Mouse (Mus musculus) neural tube, embryonic 12.5 days (tissue): Measurements from ENCODE around the gene Chst5. TPM values are rescaled to one million over a fixed set of nuclear protein-coding genes. Genes with fewer than 3 reads are reported as not detected.
A peak's percentile ranks its signal among the peaks of the same experiment; 100 is the strongest.

Source experiments
- ATAC-seq: fragments of 200-750 bp; cut with Nextera tagmentation; 2 replicates; pipeline ENCODE4 v1.8.0; 2017; ENCODE audit warnings: low read depth, mild to moderate bottlenecking, moderate TSS enrichment, moderate library complexity; ENCODE audit not compliant: low FRiP score
- H3K27ac ChIP-seq: fragments of 300-500 bp; sonication (generic); 2 replicates; pipeline ENCODE4 v1.5.1; 2016
- H3K27me3 ChIP-seq: fragments of 300-500 bp; sonication (generic); replicated peaks from 2 replicates; pipeline ENCODE4 v1.6.1; 2016; ENCODE audit warnings: mild to moderate bottlenecking
- H3K36me3 ChIP-seq: fragments of 300-500 bp; sonication (generic); 2 replicates; pipeline ENCODE4 v1.6.1; 2016; ENCODE audit warnings: mild to moderate bottlenecking
- H3K4me1 ChIP-seq: fragments of 300-500 bp; sonication (generic); 2 replicates; pipeline ENCODE4 v1.6.1; 2016
- H3K4me2 ChIP-seq: fragments of 300-500 bp; sonication (generic); replicated peaks from 2 replicates; pipeline ENCODE4 v1.6.1; 2016; ENCODE audit warnings: mild to moderate bottlenecking
- H3K4me3 ChIP-seq: fragments of 300-500 bp; sonication (generic); 2 replicates; pipeline ENCODE4 v1.5.1; 2016
- H3K9ac ChIP-seq: fragments of 300-500 bp; sonication (generic); 2 replicates; pipeline ENCODE4 v1.6.1; 2016; ENCODE audit warnings: mild to moderate bottlenecking
- H3K9me3 ChIP-seq: fragments of 300-500 bp; sonication (generic); 2 replicates; pipeline ENCODE4 v1.6.1; 2016; ENCODE audit warnings: mild to moderate bottlenecking
- WGBS: fragments of 180-500 bp; shearing (Covaris S2); methylation state at CpG from one replicate; pipeline ENCODE4 v1.1.7; 2016; 5-methylcytosine and 5-hydroxymethylcytosine counted together
- polyA plus RNA-seq: library from polyadenylated mRNA; unstranded; fragments of >200 nt; fragmentation: Nextera tagmentation; extraction: Ambion mirVana; gene quantifications from 2 replicates; pipeline ENCODE4 v1.2.1, GENCODE M21; 2016

Chst5 gene
- polyA plus RNA-seq, 1 experiment from 2014 or later = 4.9 TPM

DNA sequence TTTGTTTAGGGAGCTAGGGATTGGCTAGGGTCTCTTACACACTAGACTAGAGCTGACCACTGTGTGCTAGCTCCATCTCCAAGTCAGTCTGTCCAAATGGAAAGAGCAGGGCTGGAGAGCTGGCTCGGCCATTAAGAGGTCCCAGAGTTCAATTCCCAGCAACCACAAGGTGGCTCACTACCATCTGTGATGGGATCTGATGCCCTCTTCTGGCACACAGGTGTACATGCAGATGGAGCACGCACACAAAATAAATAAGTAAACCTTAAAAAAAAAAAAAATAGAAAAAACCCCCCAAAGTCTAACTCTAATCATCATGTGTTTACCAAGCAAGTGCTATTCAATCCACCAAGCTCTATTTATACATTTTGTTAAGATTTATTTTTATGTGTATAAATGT, 9.4 kb upstream of the Chst5 start:
- no peaks in the 10 kb centered on the region for H3K27me3 ChIP-seq
- H3K27ac ChIP-seq = no peak overlapping the region
- H3K36me3 ChIP-seq = peaks cover 4% of the 10 kb centered on the region; the same call in 1 of the 2 replicates
- no peak overlapping the region for H3K4me2 ChIP-seq
- no peaks in the 10 kb centered on the region for H3K9me3 ChIP-seq
- H3K4me3 ChIP-seq = no peak overlapping the region
- ATAC-seq = no peak
- H3K9ac ChIP-seq = no peak overlapping the region
- 82% methylated on average over 2 of the region's 2 CpGs for WGBS
- H3K4me1 ChIP-seq = no peaks in the 10 kb centered on the region

DNA sequence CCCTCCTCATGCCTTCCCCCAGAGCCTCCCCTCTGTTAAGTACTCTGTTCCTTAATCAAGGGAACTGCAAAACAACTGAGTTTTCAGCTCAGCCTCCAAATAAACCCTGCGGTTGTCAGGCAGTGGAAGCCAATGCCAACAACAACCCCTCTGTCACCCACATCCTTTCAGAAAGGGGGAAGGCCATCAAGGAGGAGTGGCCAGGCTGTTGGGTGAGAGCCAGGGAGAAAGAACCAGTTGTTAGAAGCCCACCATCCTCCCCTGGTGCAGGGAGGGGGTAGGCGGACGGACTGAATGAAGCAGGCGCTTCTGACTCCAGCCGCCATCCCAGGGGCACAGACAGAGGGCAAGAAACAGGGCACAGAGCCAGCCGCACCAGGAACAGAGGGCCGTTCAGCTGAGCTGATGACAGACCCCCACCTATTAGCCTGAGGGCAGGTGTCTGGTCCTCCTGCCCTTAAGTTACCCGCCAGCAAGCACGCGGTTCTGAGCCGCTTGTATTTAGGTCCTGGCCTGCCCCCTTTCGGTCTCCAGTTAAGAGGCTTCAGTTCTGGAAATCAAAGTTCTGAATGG, 2.7 kb upstream of the Chst5 start:
- H3K9ac ChIP-seq = no peak overlapping the region
- peak overlapping the region; percentile 8; the same call in 1 of the 2 replicates for H3K4me2 ChIP-seq
- peak; percentile 81 for ATAC-seq
- 42% methylated on average over 12 of the region's 12 CpGs for WGBS
- no peak overlapping the region for H3K4me3 ChIP-seq
- no peak overlapping the region for H3K27ac ChIP-seq
- H3K9me3 ChIP-seq = no peaks in the 10 kb centered on the region
- 0 out of 2 replicates have a peak, but pooled peaks cover 8% of the 10 kb centered on the region for H3K27me3 ChIP-seq
- peaks cover under 1% of the 10 kb centered on the region; the same call in 1 of the 2 replicates for H3K36me3 ChIP-seq
- H3K4me1 ChIP-seq = peaks cover 10% of the 10 kb centered on the region; the same call in 1 of the 2 replicates

- Histone ChIP-seq H3K9ac (no peak overlapping the region), H3K4me1 (peaks cover 10% of the 10 kb centered on the region; the same call in 1 of the 2 replicates), H3K36me3 (no peaks in the 10 kb centered on the region), H3K27ac (no peak overlapping the region), H3K4me2 (no peak overlapping the region), H3K27me3 (0 out of 2 replicates have a peak, but pooled peaks cover 8% of the 10 kb centered on the region), H3K9me3 (no peaks in the 10 kb centered on the region), H3K4me3 (no peak overlapping the region)
- ATAC-seq = no peak
- 34% methylated on average over 7 of the region's 7 CpGs for WGBS
Measured at GRCm38 (mm10) chr8:111911572-111911971, 1.3 kb upstream of the Chst5 start.

DNA sequence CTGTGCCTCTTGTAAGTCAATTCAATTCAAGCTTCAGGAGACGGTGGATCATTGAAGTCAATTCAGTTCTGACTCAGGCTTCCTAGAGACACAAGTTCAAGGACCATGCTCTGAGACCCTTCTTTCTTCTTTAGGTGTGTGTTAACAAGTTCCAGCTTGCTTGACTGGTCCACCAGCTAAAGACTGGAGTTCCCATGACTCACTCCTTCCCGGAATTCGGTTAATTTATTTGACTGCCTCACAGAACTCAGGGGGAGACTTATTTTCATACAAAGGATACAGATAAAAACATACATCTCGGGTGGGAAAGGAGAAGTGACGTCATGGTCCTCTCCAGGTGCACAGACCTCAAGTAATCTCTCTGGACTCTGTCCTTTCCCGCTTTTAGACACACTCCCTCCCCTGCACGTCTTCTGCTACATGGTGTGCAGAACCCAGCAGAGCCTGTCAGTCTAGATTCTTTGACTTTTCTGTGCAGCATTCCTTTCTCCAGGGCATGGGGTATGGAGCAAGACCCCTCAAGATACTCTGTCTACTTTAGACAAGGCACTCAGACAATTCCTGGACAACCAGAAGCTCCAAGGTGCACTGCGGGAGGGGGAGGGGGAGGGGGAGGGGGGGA, 4.6 kb downstream of the Chst5 start:
- 76% methylated on average over 7 of the region's 8 CpGs for WGBS
- no peak overlapping the region for H3K4me3 ChIP-seq
- no peak for ATAC-seq
- H3K9me3 ChIP-seq = no peaks in the 10 kb centered on the region
- H3K4me1 ChIP-seq = peaks cover 3% of the 10 kb centered on the region; the same call in 1 of the 2 replicates
- H3K27ac ChIP-seq = no peak overlapping the region
- no peaks in the 10 kb centered on the region for H3K36me3 ChIP-seq
- 0 out of 2 replicates have a peak, but pooled peaks cover 7% of the 10 kb centered on the region for H3K27me3 ChIP-seq
- H3K4me2 ChIP-seq = no peak overlapping the region
- H3K9ac ChIP-seq = no peak overlapping the region

DNA sequence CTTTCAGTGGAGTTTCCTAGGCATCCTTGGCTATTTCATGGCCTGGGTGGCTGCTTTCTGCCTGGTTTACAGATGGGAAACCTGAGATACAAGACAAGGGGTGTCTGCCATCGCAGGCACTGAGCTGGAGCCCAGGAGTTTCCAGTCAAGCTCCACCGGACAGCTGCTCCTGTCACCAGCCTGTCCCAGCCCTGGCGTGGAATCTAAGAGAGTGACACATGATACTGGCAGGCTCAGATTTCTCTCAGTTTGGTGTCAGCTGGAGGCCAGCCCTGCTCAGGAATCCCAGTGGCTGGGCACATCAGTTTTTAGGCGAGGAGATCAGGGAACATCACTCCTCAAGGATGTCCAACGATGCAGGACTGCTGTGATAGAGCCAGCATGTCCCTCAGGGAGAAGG, 8.2 kb downstream of the Chst5 start:
- 55% methylated on average over 5 of the region's 5 CpGs for WGBS

GRCm38 (mm10) chr8:111898586-111898985, 11.7 kb downstream of the Chst5 start:
- ATAC-seq = no peak
- Histone ChIP-seq H3K4me2 (no peak overlapping the region), H3K27me3 (no peaks in the 10 kb centered on the region), H3K36me3 (no peaks in the 10 kb centered on the region), H3K4me3 (no peak overlapping the region), H3K9ac (no peak overlapping the region), H3K27ac (no peak overlapping the region), H3K4me1 (no peaks in the 10 kb centered on the region), H3K9me3 (no peaks in the 10 kb centered on the region)
- 46% methylated on average over 10 of the region's 10 CpGs for WGBS

More for the DNA sequence above, 8.2 kb downstream of the Chst5 start:
- no peaks in the 10 kb centered on the region for H3K27me3 ChIP-seq
- no peaks in the 10 kb centered on the region for H3K9me3 ChIP-seq
- no peak overlapping the region for H3K27ac ChIP-seq
- H3K4me2 ChIP-seq = no peak overlapping the region
- H3K4me1 ChIP-seq = no peaks in the 10 kb centered on the region
- ATAC-seq = no peak
- H3K4me3 ChIP-seq = no peak overlapping the region
- H3K36me3 ChIP-seq = no peaks in the 10 kb centered on the region
- no peak overlapping the region for H3K9ac ChIP-seq

- no peak overlapping the region for H3K27ac ChIP-seq
- H3K4me3 ChIP-seq = no peak overlapping the region
- H3K36me3 ChIP-seq = no peaks in the 10 kb centered on the region
- no peak overlapping the region for H3K4me2 ChIP-seq
- no peaks in the 10 kb centered on the region for H3K9me3 ChIP-seq
- H3K4me1 ChIP-seq = peaks cover 6% of the 10 kb centered on the region; the same call in 1 of the 2 replicates
- 88% methylated on average over 7 of the region's 7 CpGs for WGBS
- peaks cover 26% of the 10 kb centered on the region for H3K27me3 ChIP-seq
- ATAC-seq = no peak
- H3K9ac ChIP-seq = no peak overlapping the region
Measured at GRCm38 (mm10) chr8:111894955-111895354, 15.3 kb downstream of the Chst5 start.

GRCm38 (mm10) chr8:111892615-111893014, 17.6 kb downstream of the Chst5 start:
- no peak overlapping the region for H3K9ac ChIP-seq
- peaks cover 43% of the 10 kb centered on the region for H3K27me3 ChIP-seq
- 73% methylated on average over 5 of the region's 5 CpGs for WGBS
- peaks cover 8% of the 10 kb centered on the region; the same call in 1 of the 2 replicates for H3K4me1 ChIP-seq
- no peak overlapping the region for H3K4me2 ChIP-seq
- H3K4me3 ChIP-seq = no peak overlapping the region
- no peaks in the 10 kb centered on the region for H3K36me3 ChIP-seq
- no peak overlapping the region for H3K27ac ChIP-seq
- no peaks in the 10 kb centered on the region for H3K9me3 ChIP-seq
- no peak for ATAC-seq

DNA sequence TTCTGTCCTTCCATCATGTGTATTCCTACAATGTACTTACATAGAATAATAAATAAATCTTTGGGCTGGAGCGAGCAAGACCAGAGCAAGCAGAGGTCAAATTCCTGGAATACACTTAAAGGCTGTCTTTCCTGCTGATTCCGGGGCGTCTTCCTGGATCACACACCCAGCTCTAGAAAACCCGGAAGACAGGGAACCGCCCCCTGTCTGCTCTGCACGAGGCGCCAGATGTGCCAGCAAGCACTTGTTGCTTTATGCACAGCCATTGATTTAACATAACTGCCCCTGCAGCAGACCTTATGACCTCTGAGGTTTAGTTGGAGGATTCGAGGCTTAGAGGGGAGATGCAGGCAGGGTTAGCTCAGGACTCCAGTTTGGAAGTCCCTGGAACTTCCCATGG, 18.3 kb downstream of the Chst5 start:
- Histone ChIP-seq H3K4me2 (no peak overlapping the region), H3K4me3 (no peak overlapping the region), H3K9me3 (no peaks in the 10 kb centered on the region), H3K36me3 (no peaks in the 10 kb centered on the region), H3K27me3 (peaks cover 43% of the 10 kb centered on the region), H3K9ac (no peak overlapping the region), H3K27ac (no peak overlapping the region), H3K4me1 (peaks cover 8% of the 10 kb centered on the region; the same call in 1 of the 2 replicates)
- 38% methylated on average over 8 of the region's 8 CpGs for WGBS
- ATAC-seq = no peak

DNA sequence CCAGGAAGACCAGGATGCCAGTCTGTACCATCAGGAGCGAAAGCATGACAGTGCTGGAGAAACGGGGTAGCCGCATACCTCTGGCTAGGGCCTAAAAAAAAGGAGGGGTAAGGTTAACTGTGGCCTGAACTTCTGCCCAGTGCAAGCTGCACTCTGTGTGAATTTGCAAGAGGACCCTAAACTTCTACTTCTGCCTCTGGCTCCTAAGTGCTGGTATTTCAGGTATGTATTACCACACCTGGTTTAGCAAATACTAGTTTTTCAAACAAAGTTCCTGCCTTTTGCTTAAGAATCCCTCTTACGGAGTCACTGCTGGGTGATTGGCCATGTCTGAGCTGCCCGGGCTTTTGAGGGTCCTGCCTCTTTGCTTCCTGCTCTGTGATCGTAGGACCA, 19.3 kb downstream of the Chst5 start:
- peaks cover 8% of the 10 kb centered on the region; the same call in 1 of the 2 replicates for H3K4me1 ChIP-seq
- H3K9me3 ChIP-seq = no peaks in the 10 kb centered on the region
- ATAC-seq = no peak
- WGBS = 55% methylated on average over 6 of the region's 6 CpGs
- no peaks in the 10 kb centered on the region for H3K36me3 ChIP-seq
- no peak overlapping the region for H3K4me2 ChIP-seq
- no peak overlapping the region for H3K27ac ChIP-seq
- no peak overlapping the region for H3K9ac ChIP-seq
- H3K4me3 ChIP-seq = no peak overlapping the region
- H3K27me3 ChIP-seq = peaks cover 43% of the 10 kb centered on the region

GRCm38 (mm10) chr8:111889931-111890910, 20.0 kb downstream of the Chst5 start:
- Histone ChIP-seq H3K27me3 (peaks cover 43% of the 10 kb centered on the region), H3K9ac (no peak overlapping the region)

More at GRCm38 (mm10) chr8:111889931-111890910, 20.0 kb downstream of the Chst5 start:
- H3K36me3 ChIP-seq = no peaks in the 10 kb centered on the region
- H3K4me2 ChIP-seq = peak overlapping the region; percentile 51
- ATAC-seq = no peak
- H3K4me3 ChIP-seq = peak overlapping the region; percentile 20; the same call in 1 of the 2 replicates
- H3K9me3 ChIP-seq = no peaks in the 10 kb centered on the region
- WGBS = 11% methylated on average over 86 of the region's 86 CpGs
- H3K27ac ChIP-seq = no peak overlapping the region
- H3K4me1 ChIP-seq = peaks cover 8% of the 10 kb centered on the region; the same call in 1 of the 2 replicates
